Mouse (Mus musculus): ENCODE measurements at regions not wholly inside any gene's neighbourhood (a gene's known extent, or its start where the extent isn't known, plus 50 kb on each side); places are given as distances from the start of the nearest gene placed in this dataset.

DNA sequence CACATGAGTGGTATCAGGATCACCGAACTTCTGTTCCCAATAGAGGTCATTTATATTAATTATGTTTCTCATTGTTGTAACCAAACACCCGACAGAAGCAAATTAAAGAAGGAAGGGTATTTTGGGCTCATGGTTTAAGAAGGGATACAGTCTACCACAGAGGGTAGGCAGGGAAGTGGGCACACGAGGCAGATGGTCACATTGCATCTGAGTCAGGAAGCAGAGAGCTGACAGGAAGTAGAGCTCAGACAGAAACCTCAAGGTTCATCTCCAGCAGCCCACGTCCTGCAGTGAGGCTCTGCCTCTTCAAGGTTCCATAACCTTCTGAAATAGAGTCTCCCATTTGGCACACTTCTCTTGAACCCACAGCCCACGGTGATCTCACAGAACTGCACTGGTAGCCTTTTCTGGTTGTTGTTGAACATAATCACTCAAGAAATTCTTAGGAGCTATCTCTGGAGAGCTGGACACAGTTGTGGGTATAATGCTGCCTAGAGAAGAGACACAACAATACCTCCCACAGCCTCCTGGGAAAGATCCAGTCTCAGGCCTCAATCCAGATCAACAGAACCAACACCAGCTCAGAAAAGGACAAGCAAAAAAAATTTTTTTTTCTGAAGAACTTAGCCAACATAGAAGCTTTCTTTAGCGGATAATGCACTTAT is 111.5 kb upstream of the Fmo9 start:
- H3K27me3 ChIP-seq = no peaks in the 10 kb centered on the region
- no peak for ATAC-seq
- in situ Hi-C loops (cut with MboI; ENCODE audit: low pct_unique_long_range_greater_than_20kb) = no loop called here
- TF ChIP-seq CTCF (IDR thresholded peaks at IDR 0.05) = no peak
- ChIA-PET CTCF (interaction anchor here (1.0 kb wide), 1 partner anchor 11 kb away, joined by 3 read pairs; no protein-coding TSS in a partner anchor), POLR2A (no interaction called here)
- no peak for DNase-seq (ENCODE audit: low read depth, low spot score)

DNA sequence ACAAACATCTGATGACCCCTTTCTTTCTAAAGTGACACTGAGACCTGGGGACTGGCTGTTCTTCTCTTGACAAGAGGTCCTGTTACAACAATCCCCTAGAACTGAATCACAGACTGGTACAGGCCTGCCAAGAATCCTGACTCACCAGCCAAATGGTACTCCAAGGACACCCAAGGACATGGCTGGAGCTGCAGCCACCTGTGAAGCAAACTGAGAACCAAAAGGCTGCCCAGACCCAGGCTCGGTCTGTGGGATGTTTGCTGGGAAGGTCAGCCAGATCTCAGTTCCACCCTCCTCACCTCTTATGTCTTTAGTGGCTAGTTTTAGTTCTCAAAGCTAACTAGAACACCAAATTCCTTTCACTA is 112.1 kb upstream of the Fmo9 start:
- no peak for ATAC-seq
- CTCF ChIA-PET = no interaction called here
- TF ChIP-seq CTCF (IDR thresholded peaks at IDR 0.05) = no peak
- POLR2A ChIA-PET = no interaction called here
- H3K27me3 ChIP-seq = no peaks in the 10 kb centered on the region
- no peak for DNase-seq (ENCODE audit: low read depth, low spot score)
- in situ Hi-C loops (cut with MboI; ENCODE audit: low pct_unique_long_range_greater_than_20kb) = no loop called here

GRCm38 (mm10) chr1:166794622-166795244 is 113.1 kb upstream of the Fmo9 start:
- ATAC-seq (no peak), DNase-seq (ENCODE audit: low read depth, low spot score) (no peak)
- H3K27me3 ChIP-seq = no peaks in the 10 kb centered on the region
- ChIA-PET POLR2A (interaction anchor here (0.5 kb wide), 1 partner anchor 22 kb away, joined by 4 read pairs; no protein-coding TSS in a partner anchor), CTCF (interaction anchor here (1.3 kb wide), 1 partner anchor 16 kb away, joined by 3 read pairs; no protein-coding TSS in a partner anchor)
- in situ Hi-C loops (cut with MboI; ENCODE audit: low pct_unique_long_range_greater_than_20kb) = no loop called here
- no peak for TF ChIP-seq CTCF (IDR thresholded peaks at IDR 0.05)

- POLR2A ChIA-PET = interaction anchor here (0.5 kb wide), 1 partner anchor 21 kb away, joined by 4 read pairs; no protein-coding TSS in a partner anchor
- in situ Hi-C loops (cut with MboI; ENCODE audit: low pct_unique_long_range_greater_than_20kb) = no loop called here
- ATAC-seq = no peak
- no peak for DNase-seq (ENCODE audit: low read depth, low spot score)
- TF ChIP-seq CTCF (IDR thresholded peaks at IDR 0.05) = no peak
- CTCF ChIA-PET = interaction anchor here (1.3 kb wide), 1 partner anchor 15 kb away, joined by 3 read pairs; no protein-coding TSS in a partner anchor
- H3K27me3 ChIP-seq = no peaks in the 10 kb centered on the region
Measured at GRCm38 (mm10) chr1:166795613-166796012, 114.0 kb upstream of the Fmo9 start.

- TF ChIP-seq CTCF (IDR thresholded peaks at IDR 0.05) = no peak
- no peaks in the 10 kb centered on the region for H3K27me3 ChIP-seq
- in situ Hi-C loops (cut with MboI; ENCODE audit: low pct_unique_long_range_greater_than_20kb) = no loop called here
- CTCF ChIA-PET = no interaction called here
- no peak for ATAC-seq
- DNase-seq (ENCODE audit: low read depth, low spot score) = no peak
- POLR2A ChIA-PET = no interaction called here
Measured at GRCm38 (mm10) chr1:166796362-166796925, 114.8 kb upstream of the Fmo9 start.

DNA sequence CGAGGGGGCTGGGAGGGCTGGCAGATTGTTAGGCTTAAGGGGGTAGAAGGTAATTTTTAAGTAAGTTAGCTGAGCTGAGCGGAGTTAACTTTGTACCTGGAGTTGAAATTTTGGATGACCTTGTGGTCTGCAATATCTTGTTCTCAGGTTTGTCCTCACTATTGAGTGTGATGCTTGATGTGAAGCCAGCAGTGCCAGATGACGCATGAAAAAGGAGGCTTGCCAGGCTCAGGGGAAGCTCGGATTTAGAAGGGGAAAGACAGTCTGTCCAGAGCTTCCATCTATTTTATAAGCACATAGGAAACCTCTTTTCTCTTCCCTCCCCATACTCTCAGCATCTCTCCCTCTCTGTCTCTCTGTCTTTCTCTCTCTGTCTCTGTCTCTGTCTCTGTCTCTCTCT is 115.3 kb upstream of the Fmo9 start:
- no peak for DNase-seq (ENCODE audit: low read depth, low spot score)
- no peak for ATAC-seq
- H3K27me3 ChIP-seq = no peaks in the 10 kb centered on the region
- TF ChIP-seq CTCF (IDR thresholded peaks at IDR 0.05) = no peak
- ChIA-PET POLR2A (no interaction called here), CTCF (no interaction called here)
- in situ Hi-C loops (cut with MboI; ENCODE audit: low pct_unique_long_range_greater_than_20kb) = no loop called here

- TF ChIP-seq CTCF (IDR thresholded peaks at IDR 0.05) = no peak
- H3K27me3 ChIP-seq = no peaks in the 10 kb centered on the region
- in situ Hi-C loops (cut with MboI; ENCODE audit: low pct_unique_long_range_greater_than_20kb) = no loop called here
- ChIA-PET CTCF (interaction anchor here (1.3 kb wide), 1 partner anchor 18 kb away, joined by 3 read pairs; no protein-coding TSS in a partner anchor), POLR2A (no interaction called here)
- DNase-seq (ENCODE audit: low read depth, low spot score) (no peak), ATAC-seq (no peak)
Measured at GRCm38 (mm10) chr1:166800953-166801603, 119.4 kb upstream of the Fmo9 start.

DNA sequence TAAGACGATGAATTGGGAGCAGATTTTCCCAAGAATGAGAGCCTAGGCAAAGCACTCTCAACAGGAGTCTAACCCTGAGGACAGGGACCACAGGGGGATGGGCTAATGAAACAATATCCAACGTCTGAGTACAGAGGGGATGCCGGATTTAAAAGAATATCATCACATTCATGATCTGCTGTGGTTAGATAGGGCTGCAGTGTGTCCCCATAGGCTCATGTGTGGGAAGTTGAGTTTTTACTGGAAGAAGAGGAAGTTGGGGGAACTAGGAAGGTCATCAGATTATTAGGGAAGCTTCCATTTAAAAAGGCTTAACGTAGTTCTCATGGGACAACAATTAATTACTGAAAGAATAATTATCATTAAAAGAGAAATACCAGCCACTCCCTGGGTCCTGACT is 120.3 kb upstream of the Fmo9 start:
- TF ChIP-seq CTCF (IDR thresholded peaks at IDR 0.05) = no peak
- H3K27me3 ChIP-seq = no peaks in the 10 kb centered on the region
- ATAC-seq (no peak), DNase-seq (ENCODE audit: low read depth, low spot score) (no peak)
- in situ Hi-C loops (cut with MboI; ENCODE audit: low pct_unique_long_range_greater_than_20kb) = no loop called here
- ChIA-PET POLR2A (no interaction called here), CTCF (no interaction called here)

GRCm38 (mm10) chr1:166803928-166804327 is 122.3 kb upstream of the Fmo9 start:
- no peak for DNase-seq (ENCODE audit: low read depth, low spot score)
- in situ Hi-C loops (cut with MboI; ENCODE audit: low pct_unique_long_range_greater_than_20kb) = no loop called here
- ATAC-seq = no peak
- POLR2A ChIA-PET = no interaction called here
- H3K27me3 ChIP-seq = no peaks in the 10 kb centered on the region
- no peak for TF ChIP-seq CTCF (IDR thresholded peaks at IDR 0.05)
- CTCF ChIA-PET = interaction anchor here (1.3 to 1.7 kb wide), 3 partner anchors 11 to 24 kb away, joined by 3 read pairs; no protein-coding TSS in a partner anchor

DNA sequence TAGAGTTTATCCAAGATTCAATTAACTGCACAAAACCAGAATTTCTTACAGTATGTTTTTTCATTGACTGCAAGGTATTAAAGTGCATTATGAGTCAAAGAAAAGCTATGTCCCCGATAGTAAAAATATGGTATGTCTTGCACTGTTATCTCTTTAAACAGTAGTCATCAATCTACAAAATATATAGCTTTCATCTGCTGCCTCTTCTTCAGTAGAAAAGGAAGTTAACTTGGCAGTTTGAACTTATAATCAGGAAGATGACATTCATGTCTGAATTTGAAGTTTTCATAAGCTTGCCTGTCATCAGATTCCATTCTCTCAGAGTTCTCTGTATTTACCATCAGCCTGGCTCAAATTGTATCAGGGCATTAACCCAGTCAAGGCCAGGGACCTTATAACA is 122.7 kb upstream of the Fmo9 start:
- ATAC-seq (no peak), DNase-seq (ENCODE audit: low read depth, low spot score) (no peak)
- ChIA-PET CTCF (interaction anchor here (1.1 to 1.7 kb wide), 4 partner anchors 12 to 23 kb away, joined by 3 read pairs; no protein-coding TSS in a partner anchor), POLR2A (no interaction called here)
- in situ Hi-C loops (cut with MboI; ENCODE audit: low pct_unique_long_range_greater_than_20kb) = no loop called here
- no peak for TF ChIP-seq CTCF (IDR thresholded peaks at IDR 0.05)
- H3K27me3 ChIP-seq = no peaks in the 10 kb centered on the region

Measured in Patski (cell line).